In the genomic region with DNA sequence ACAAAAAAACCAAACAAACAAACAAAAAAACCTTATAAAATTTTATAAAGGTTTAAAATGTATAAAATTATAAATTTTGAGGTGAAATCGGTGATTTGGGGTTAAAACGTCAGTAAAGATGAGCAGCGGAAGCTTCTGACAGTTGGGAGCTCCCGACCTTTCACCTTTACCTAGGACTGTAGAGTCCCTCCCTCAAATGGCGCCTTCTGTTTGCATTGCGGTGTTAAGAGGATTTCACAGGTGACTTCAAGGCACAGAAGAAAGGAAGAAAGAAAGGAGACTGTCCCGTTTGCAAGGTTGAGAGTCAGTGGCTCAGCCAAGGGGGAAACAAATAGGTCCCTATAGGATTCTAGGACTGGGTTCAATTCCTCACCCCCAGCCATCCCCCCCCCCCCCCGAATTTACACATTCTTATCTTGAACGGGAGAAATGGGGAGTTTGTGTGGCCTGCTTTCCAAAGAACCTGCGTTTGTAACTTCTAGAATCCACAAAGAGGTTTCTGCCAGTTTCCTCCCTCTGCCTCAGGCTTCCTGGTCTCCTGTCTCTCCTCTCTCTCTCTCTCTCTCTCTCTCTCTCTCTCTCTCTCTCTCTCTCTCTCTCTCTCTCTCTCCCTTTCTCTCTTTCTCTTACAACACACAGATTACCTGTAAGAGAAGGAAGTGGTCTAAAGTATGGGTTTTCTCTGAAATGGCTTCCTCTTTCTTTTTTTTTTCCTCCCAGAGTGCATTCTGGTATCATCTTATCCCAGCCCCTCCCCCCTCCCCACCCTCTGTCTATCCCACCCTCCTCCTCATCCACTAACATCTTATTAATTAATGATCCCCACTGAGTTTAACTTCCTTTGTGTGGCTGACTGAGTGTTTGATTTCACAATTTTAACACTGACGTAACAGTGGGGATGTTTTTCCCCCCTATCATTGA, we compare ENCODE assay signal across 11 mouse cellular contexts. TPM values are rescaled to one million over a fixed set of nuclear protein-coding genes. Genes with fewer than 3 reads are reported as not detected.
DNase-seq lines count a peak whose midpoint lies in the region; ATAC-seq and TF ChIP-seq lines count a peak whose summit lies in the region.
"Had no signal": no experiment of that assay in that cellular context is flagged by ENCODE, and none has a peak within 500 bp of the region (broad histone marks: within the 10 kb centered on the region; RNA-seq: fewer than 3 reads in every experiment).

No protein-coding gene starts in this region.

- no peak for DNase-seq in spleen, adult 2 months (ENCODE audit: low read depth in 1 of 2, low spot score in 2 of 2)
- DNase-seq in spleen, adult 12 weeks (ENCODE audit: low spot score), result no peak
- no peak for DNase-seq in ES-E14 (ENCODE audit: low read depth, low spot score)
- peak; percentile 51 for DNase-seq in liver
- peak; percentile 59 for DNase-seq in naive thymus-derived CD4-positive, alpha-beta T cell, adult 2 months (ENCODE audit: low read depth)
- no peak for DNase-seq in forebrain, postnatal 0 days
- no peak for DNase-seq in Muller cell, postnatal 12 days (ENCODE audit: inconsistent ontology term)
- DNase-seq: cerebellum, postnatal 10 days; kidney, adult 11 months had no signal

- ATAC-seq in forebrain, embryonic 16.5 days, result no peak
- ATAC-seq in forebrain, postnatal 0 days, result no peak

- H3K4me2 ChIP-seq in forebrain, embryonic 16.5 days (ENCODE audit: low read length), result no peak overlapping the region
- H3K4me2 ChIP-seq in forebrain, postnatal 0 days (ENCODE audit: low read depth), result no peak overlapping the region
- H3K4me2 ChIP-seq: embryonic facial prominence, embryonic 15.5 days had no signal

- no peaks in the 10 kb centered on the region for H3K27me3 ChIP-seq in spleen, adult 2 months (ENCODE audit: control insufficient read depth, insufficient read depth, low read length)
- no peaks in the 10 kb centered on the region for H3K27me3 ChIP-seq in forebrain, embryonic 16.5 days (replicated peaks; ENCODE audit: control insufficient read depth, insufficient read depth, low read length)
- no peaks in the 10 kb centered on the region for H3K27me3 ChIP-seq in forebrain, postnatal 0 days (ENCODE audit: insufficient read depth, low read length)
- H3K27me3 ChIP-seq: embryonic facial prominence, embryonic 15.5 days had no signal

- H3K4me3 ChIP-seq in spleen, adult 2 months (ENCODE audit: extremely low read depth, insufficient read depth, insufficient read length), result no peak overlapping the region
- H3K4me3 ChIP-seq in ES-E14 (ENCODE audit: insufficient read depth in 1 of 2, low read depth in 1 of 2, low read length in 2 of 2, poor library complexity in 1 of 2, severe bottlenecking in 1 of 2), result no peak overlapping the region
- H3K4me3 ChIP-seq in forebrain, embryonic 16.5 days (replicated peaks; ENCODE audit: low read length), result no peak overlapping the region
- no peak overlapping the region for H3K4me3 ChIP-seq in forebrain, postnatal 0 days (ENCODE audit: low read depth, low read length)
- H3K4me3 ChIP-seq: embryonic facial prominence, embryonic 15.5 days had no signal

- peak overlapping the region; percentile 65 for H3K27ac ChIP-seq in spleen, adult 2 months (ENCODE audit: insufficient read depth, low read length)
- no peak overlapping the region; the same call in 1 of the 2 replicates for H3K27ac ChIP-seq in ES-E14 (ENCODE audit: insufficient read depth, low read depth, low read length, poor library complexity, severe bottlenecking)
- no peak overlapping the region for H3K27ac ChIP-seq in forebrain, embryonic 16.5 days (ENCODE audit: low read length)
- H3K27ac ChIP-seq in forebrain, postnatal 0 days (ENCODE audit: low read depth, low read length), result no peak overlapping the region
- H3K27ac ChIP-seq: embryonic facial prominence, embryonic 15.5 days had no signal

- no peaks in the 10 kb centered on the region for H3K36me3 ChIP-seq in spleen, adult 2 months (ENCODE audit: control insufficient read depth, insufficient read depth, low read length)
- no peaks in the 10 kb centered on the region for H3K36me3 ChIP-seq in ES-E14 (ENCODE audit: control insufficient read depth, insufficient read depth, low read length, poor library complexity, severe bottlenecking)
- H3K36me3 ChIP-seq in forebrain, embryonic 16.5 days (ENCODE audit: control insufficient read depth, insufficient read depth), result no peaks in the 10 kb centered on the region
- H3K36me3 ChIP-seq in forebrain, postnatal 0 days (ENCODE audit: insufficient read depth), result no peaks in the 10 kb centered on the region
- H3K36me3 ChIP-seq: embryonic facial prominence, embryonic 15.5 days had no signal

- no peak for TF ChIP-seq CTCF in spleen, adult 2 months (IDR thresholded peaks at IDR 0.05; ENCODE audit: extremely low read depth, insufficient read depth, insufficient read length, insufficient replicate concordance)
- TF ChIP-seq CTCF in forebrain, postnatal 0 days (IDR thresholded peaks at IDR 0.05; ENCODE audit: low read depth), result no peak

- WGBS in spleen, adult 2 months, result 47% methylated on average over 11 of the region's 11 CpGs
- WGBS in forebrain, embryonic 16.5 days, result 47% methylated on average over 11 of the region's 11 CpGs
- 50% methylated on average over 11 of the region's 11 CpGs for WGBS in forebrain, postnatal 0 days

- no peak for TF ChIP-seq POLR2A in spleen, adult 2 months (IDR thresholded peaks at IDR 0.05; ENCODE audit: low read depth, low read length)

- H3K4me1 ChIP-seq in spleen, adult 2 months (ENCODE audit: control insufficient read depth, insufficient read depth, insufficient read length), result peaks cover 18% of the 10 kb centered on the region; the same call in 1 of the 2 replicates
- peaks cover 14 to 20% of the 10 kb centered on the region in 2 experiments for H3K4me1 ChIP-seq in ES-E14 (ENCODE audit: control insufficient read depth in 2 of 2, insufficient read depth in 2 of 2, low read length in 2 of 2, poor library complexity in 1 of 2)
- peaks cover 31% of the 10 kb centered on the region for H3K4me1 ChIP-seq in forebrain, embryonic 16.5 days (replicated peaks; ENCODE audit: control insufficient read depth, insufficient read depth, low read length)
- no peaks in the 10 kb centered on the region; the same call in 1 of the 2 replicates for H3K4me1 ChIP-seq in forebrain, postnatal 0 days (ENCODE audit: insufficient read depth)

- no peak overlapping the region for H3K9ac ChIP-seq in ES-E14 (ENCODE audit: insufficient read depth, low read depth, low read length, poor library complexity, severe bottlenecking)
- H3K9ac ChIP-seq in forebrain, embryonic 16.5 days (replicated peaks; ENCODE audit: low read depth, low read length), result no peak overlapping the region
- H3K9ac ChIP-seq in forebrain, postnatal 0 days, result no peak overlapping the region
- H3K9ac ChIP-seq: embryonic facial prominence, embryonic 15.5 days had no signal

- no peaks in the 10 kb centered on the region for H3K9me3 ChIP-seq in ES-E14 (ENCODE audit: control insufficient read depth, insufficient read depth, low read depth, low read length)
- H3K9me3 ChIP-seq in forebrain, embryonic 16.5 days (ENCODE audit: control insufficient read depth, low read length), result no peaks in the 10 kb centered on the region
- no peaks in the 10 kb centered on the region for H3K9me3 ChIP-seq in forebrain, postnatal 0 days (ENCODE audit: low read length)
- H3K9me3 ChIP-seq: embryonic facial prominence, embryonic 15.5 days had no signal

- in situ Hi-C loops in ES-E14 (cut with MboI; ENCODE audit: low sequenced_read_pairs in 2 of 2, unreplicated experiment in 2 of 2), result no loop called here

TF ChIP-seq in ES-E14, 5 proteins besides CTCF, POLR2A, EP300 and RAD21:
- no peak for TF ChIP-seq MAFK (IDR thresholded peaks at IDR 0.05; ENCODE audit: insufficient read depth, low read depth, low read length)
- 0 out of 2 replicates have a peak, but pooled peaks have one; percentile 23 for TF ChIP-seq ZNF384 (IDR thresholded peaks at IDR 0.05; ENCODE audit: low read depth, low read length)

RNA-seq across cellular contexts. Expression of gene Zfp217, which starts 9.6 kb away (rescaled TPM):
- 20.6 and 22.3 TPM in 2 replicates for polyA plus RNA-seq in spleen, adult 2 months (2012; rRNA removed)
- 23.2 and 28.4 TPM in 2 replicates for total RNA-seq in ES-E14 (2012; rRNA removed)
- polyA plus RNA-seq in forebrain, embryonic 16.5 days (2015; fragmentation: Nextera tagmentation; extraction: Ambion mirVana), result 1.4 and 1.5 TPM in 2 replicates
- 3.3 and 3.5 TPM in 2 replicates for total RNA-seq in forebrain, postnatal 0 days (2014; rRNA removed)
- 0.28 and 0.64 TPM in 2 replicates for polyA plus RNA-seq in forebrain, postnatal 0 days (2015; fragmentation: Nextera tagmentation; extraction: Ambion mirVana)

Comparison
In these comparisons a context has a peak if more than half of its experiments do, and no peak if none do; other contexts are left out.
1. DNase-seq: peak in liver (single experiment) and naive thymus-derived CD4-positive, alpha-beta T cell, adult 2 months (single experiment); none in spleen, adult 2 months (0 of 2), spleen, adult 12 weeks (single experiment), ES-E14 (single experiment), forebrain, postnatal 0 days (single experiment) and Muller cell, postnatal 12 days (single experiment).